Mouse (Mus musculus) heart, adult 2 months (tissue): ENCODE results near the gene Dlx3.

Experiments
- CTCF ChIP-seq: fragments of 200-600 bp; IDR thresholded peaks from 2 replicates; pipeline ENCODE4 v1.8.1; 2022; ENCODE audit warnings: antibody characterized with exemption, mild to moderate bottlenecking, moderate library complexity
- EP300 ChIP-seq: fragments of 200-500 bp; IDR thresholded peaks from 2 replicates; pipeline ENCODE4 v1.6.1; 2011; ENCODE audit warnings: low read depth, low read length, control low read depth; ENCODE audit not compliant: insufficient read depth

DNA sequence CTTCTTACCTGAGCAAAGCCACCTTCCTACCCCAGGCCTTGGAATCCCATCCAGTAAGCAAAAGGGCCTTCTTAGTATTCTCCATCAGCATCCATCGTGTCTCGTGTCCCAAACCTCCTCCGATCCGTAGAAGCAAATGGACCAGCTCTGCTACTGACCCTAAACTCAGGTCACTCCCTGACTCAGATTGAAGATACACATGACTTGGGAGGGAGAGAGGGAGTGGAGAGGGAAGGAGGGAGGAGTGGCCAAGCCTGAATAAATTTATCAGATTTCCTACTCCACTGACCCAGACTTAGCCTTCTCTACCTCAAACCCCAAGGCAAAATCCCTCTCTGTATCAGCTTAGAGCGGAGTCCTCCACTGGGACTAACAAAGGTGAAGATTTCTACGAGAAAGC, 39.1 kb upstream of the Dlx3 start:
- TF ChIP-seq CTCF (no peak), EP300 (no peak)
